Mouse (Mus musculus) c-Kit-negative CD71-positive TER-119-positive erythroid progenitor cells, embryonic 14.5 days (primary cell): ENCODE results near the gene Phf21a.

Source experiments
- DNase-seq: peaks from one replicate; pipeline ENCODE4 v3.0.0-alpha.2; 2013; ENCODE audit warnings: low read depth, low spot score

The Phf21a gene

GRCm38 (mm10) chr2:92092817-92093216, at the start of gene Phf21a:
Phf21a (plus strand) TSS chr2:92093117.
- no peak for DNase-seq

GRCm38 (mm10) chr2:92043285-92043684, 49.6 kb upstream of the Phf21a start:
- no peak for DNase-seq

- DNase-seq = no peak
These were observed 45.3 kb upstream of the Phf21a start for GRCm38 (mm10) chr2:92047601-92048000.

- DNase-seq = no peak
These were observed 44.8 kb upstream of the Phf21a start for GRCm38 (mm10) chr2:92048034-92048690.

- no peak for DNase-seq
These were observed 40.7 kb upstream of the Phf21a start for GRCm38 (mm10) chr2:92052188-92052587.

- no peak for DNase-seq
These were observed 40.2 kb upstream of the Phf21a start for GRCm38 (mm10) chr2:92052754-92053153.

- peak; percentile 36 for DNase-seq
These were observed 37.7 kb upstream of the Phf21a start for GRCm38 (mm10) chr2:92055101-92055813.

GRCm38 (mm10) chr2:92055831-92056236, 37.1 kb upstream of the Phf21a start:
- DNase-seq = no peak

- DNase-seq = no peak
These were observed 36.2 kb upstream of the Phf21a start for GRCm38 (mm10) chr2:92056760-92057159.

- peak; percentile 20 for DNase-seq
These were observed 34.4 kb upstream of the Phf21a start for GRCm38 (mm10) chr2:92058469-92058868.

GRCm38 (mm10) chr2:92058936-92059335, 34.0 kb upstream of the Phf21a start:
- no peak for DNase-seq

GRCm38 (mm10) chr2:92059481-92060220, 33.3 kb upstream of the Phf21a start:
- no peak for DNase-seq

- DNase-seq = no peak
These were observed 32.6 kb upstream of the Phf21a start for GRCm38 (mm10) chr2:92060291-92060690.

- no peak for DNase-seq
These were observed 31.6 kb upstream of the Phf21a start for GRCm38 (mm10) chr2:92061337-92061736.

- DNase-seq = no peak
These were observed 29.8 kb upstream of the Phf21a start for GRCm38 (mm10) chr2:92063106-92063505.

- DNase-seq = no peak
These were observed 27.5 kb upstream of the Phf21a start for GRCm38 (mm10) chr2:92065269-92065888.

- no peak for DNase-seq
These were observed 27.0 kb upstream of the Phf21a start for GRCm38 (mm10) chr2:92065938-92066337.

GRCm38 (mm10) chr2:92066899-92067298, 26.0 kb upstream of the Phf21a start:
- no peak for DNase-seq

GRCm38 (mm10) chr2:92067600-92067999, 25.3 kb upstream of the Phf21a start:
- no peak for DNase-seq

- no peak for DNase-seq
These were observed 23.3 kb upstream of the Phf21a start for GRCm38 (mm10) chr2:92069630-92070029.

- DNase-seq = no peak
These were observed 21.8 kb upstream of the Phf21a start for GRCm38 (mm10) chr2:92071143-92071542.

GRCm38 (mm10) chr2:92076086-92076692, 16.7 kb upstream of the Phf21a start:
- no peak for DNase-seq
